Mouse (Mus musculus) CD4-positive helper T cell, adult 2 months (primary cell): ENCODE measurements around the gene Nek11.

ENCODE experiments used
- DNase-seq: peaks from one replicate; pipeline ENCODE4 v3.0.0-alpha.2; 2012; ENCODE audit warnings: low read depth, missing footprints, low spot score

Nek11 gene

DNA sequence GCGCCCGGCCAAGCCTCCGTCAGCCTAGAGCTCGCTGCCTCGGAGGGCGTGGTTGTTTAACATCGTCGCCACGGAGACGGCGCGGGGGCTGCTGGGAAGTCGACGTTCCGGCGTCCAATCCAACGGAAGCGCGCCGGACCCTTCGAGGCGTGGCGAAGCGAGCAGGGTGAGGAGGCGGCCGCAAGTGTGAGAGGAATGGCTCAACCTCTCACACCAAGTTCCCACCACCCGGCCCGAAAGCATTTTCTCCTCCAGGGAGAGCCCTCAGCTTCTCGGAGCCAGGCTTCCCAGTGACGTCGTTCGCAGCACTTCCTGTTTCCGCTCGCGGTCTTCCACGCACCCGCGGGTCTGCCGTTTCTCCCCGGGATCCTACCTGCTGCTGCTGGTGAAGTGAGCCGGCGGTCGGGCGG, at the start of gene Nek11, which contains the start of gene Aste1:
Nek11 (minus strand) TSS at position 307 of the 410 bp plus-strand sequence.
Aste1 (plus strand) TSS at position 175 of the 410 bp plus-strand sequence.
- peak; percentile 94 for DNase-seq

DNA sequence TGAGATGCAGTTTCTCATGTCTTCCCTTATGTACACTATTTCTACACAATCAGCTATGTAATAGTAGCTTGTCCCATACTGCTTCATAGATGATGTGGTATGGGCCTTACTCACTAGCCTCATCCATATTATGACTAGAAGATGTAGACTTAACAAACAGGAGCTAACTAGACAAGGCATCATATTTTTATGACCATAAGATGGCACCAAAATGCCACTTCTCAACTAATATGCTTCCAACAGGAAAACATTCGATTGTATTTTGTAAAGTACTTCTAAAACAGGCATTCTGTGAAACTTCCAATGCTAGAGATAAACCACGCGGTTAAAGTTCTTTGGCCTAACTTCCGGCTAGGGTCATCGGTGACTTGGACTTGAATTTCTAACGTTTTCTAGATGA, 13.2 kb upstream of the Nek11 start:
- DNase-seq, result no peak

DNA sequence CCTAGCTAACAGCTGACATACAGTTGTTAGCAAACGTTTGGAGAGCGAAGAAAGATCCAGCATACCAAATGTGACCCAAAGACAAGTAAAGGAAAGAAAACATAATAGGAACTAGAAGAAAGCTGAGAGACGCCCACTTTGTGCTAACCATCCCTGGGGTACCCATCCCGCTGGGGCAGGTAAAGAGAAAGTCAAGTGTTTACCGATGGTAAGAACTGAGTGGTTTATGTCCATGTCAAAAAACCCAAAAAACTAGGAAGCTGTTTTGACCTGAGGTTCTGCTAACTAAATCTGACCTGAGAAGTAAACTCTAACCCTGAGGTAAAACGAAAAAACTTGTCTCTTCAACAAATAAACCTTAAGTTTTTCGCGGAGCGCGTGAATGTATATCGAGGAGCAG, 604 bp downstream of the Nek11 start:
- DNase-seq, result no peak

DNA sequence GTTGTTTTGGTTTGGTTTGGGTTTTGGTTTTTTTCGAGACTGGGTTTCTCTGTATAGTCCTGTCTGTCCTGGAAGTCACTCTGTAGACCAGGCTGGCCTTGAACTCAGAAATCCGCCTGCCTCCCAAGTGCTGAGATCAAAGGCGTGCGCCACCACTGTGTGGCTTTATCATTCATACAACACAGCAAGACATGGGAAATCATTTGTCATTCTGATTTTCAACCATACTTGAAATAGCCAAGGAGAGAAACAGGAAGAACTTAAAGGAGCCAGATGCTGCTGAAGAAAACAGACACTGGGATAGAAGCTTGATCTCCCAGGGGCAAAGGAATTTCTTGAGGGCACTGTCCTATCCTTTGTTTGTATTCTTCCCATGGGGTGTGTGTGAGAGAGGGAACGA, 4.7 kb downstream of the Nek11 start:
- no peak for DNase-seq

DNA sequence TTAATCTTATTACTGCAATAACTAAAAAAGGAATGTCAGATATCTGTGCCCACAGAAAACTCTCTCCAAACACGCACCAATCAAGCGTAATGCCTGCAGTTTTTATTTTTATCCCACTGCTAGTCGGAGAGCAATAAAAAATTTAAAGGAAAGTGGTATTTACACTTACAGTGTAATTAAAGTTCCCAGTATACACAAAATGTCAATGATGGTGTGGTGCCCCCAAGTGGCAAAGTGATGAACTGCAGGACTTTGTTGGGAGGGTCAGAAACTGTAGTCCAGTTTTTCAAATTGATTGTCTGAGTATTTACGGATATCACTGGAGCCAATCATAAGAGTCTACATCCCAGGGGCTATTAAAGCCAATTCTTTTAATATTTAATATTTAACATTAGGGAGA, 6.0 kb downstream of the Nek11 start:
- peak; percentile 44 for DNase-seq

DNA sequence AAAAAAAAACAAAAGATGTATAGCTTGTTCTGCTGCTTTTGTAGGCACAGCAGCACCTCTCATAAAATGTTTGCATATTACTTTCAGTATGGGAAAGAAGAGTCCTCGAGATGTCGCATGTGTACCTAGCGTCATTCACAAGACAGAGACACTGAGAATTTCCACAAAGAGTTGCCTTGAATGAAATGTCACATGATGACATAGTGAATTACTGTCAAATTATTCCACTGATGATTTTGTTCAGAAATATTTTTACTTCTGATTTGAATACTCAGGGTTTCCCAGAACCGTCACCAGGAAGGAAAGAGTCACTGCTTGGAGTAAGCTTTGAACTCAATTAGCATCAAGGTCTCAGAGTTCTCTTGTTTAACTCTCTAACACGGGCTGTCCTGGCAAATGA, 7.9 kb downstream of the Nek11 start:
- no peak for DNase-seq

DNA sequence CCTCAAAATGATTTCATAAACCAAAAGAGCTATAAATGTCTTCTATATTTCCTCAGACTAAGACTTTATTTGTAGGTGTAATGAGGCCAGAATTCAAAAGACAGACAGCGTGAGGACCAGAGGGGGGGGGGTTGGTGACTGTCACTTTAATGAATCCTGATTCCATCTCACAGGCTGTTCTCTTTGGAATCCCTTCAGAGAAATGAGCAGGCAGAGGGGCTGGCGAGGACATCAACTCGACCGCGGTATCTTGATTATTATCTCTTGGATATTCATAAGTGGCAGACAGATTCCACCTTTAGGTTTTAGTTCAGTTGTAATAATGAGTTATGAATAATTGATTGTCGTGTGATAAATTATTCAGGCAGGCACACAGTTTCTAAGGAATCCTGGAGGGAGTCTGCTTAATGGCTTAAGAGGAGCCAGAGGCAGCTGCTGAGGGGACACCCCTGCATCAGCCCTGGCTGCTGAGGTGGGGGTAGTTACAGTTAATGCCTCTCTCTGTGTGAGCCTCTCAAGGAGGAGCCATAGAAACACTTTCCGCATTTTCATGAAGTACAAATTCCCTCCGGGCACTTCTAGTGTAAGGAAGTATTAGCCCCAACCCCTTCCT, 15.7 kb downstream of the Nek11 start:
- DNase-seq, result no peak

DNA sequence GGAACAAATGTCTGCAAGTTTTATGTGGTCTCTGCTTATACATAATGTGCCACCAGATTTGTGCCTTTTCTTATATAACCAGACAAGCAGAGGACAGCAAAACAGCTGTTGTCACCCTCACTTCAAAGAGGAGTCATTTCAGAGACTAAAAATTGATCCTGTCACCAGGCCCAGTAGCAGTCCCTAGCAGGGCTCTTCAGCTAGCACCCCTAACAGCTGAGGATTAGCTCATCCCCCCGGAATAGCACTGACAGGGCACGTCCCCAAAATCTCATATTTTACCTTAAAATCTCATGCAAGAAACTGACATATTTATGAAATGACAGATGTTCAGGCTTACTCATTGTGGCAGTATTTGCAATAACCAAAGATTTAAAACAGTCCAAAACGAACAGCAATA, 17.7 kb downstream of the Nek11 start:
- no peak for DNase-seq

DNA sequence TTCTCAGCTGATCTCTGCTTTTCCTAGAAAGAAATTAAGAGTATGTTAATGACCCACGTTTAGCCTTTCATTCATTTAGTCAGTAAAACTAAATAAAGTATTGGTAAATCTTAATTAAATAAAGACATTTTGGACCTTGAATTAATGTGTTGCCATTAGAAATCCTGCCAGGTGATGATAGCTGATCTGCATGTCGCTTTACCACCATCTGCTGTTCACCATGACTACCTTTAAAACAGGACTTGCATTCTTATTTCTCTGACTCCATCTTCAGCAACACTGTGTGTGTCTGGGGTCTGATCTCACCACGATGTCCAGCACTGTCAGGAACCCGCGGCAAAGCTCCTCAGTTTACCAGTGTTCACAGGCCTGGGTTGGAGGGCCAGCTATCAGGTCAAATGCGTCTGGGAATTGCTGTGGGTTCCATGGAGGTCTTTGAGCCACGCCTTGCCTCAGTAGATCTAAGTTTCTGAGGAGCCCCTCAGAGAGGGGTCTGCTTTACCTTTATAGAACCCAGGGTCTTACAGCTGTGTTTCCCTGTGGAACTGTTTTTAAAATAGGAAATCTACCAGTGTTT, 18.3 kb downstream of the Nek11 start:
- DNase-seq, result no peak

DNA sequence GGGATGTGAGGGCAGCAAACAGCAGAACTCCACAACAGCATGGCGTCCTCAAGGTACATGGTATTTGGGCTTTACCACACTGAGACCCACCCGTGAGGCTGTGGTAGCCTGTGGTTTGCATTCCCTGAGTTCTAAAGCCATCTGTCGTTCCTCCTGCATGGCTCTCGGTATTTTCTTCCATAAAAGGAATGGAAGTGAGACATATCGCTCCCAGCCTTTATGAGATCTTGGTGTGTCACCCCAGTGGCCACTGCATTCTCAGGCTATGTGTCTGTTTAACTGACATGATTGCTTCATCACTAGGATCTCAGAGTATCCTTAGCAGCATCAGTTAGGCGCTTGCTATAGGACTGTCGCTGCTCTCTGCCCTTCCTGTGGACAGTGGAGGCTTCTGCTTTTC, 18.9 kb downstream of the Nek11 start:
- DNase-seq, result no peak

DNA sequence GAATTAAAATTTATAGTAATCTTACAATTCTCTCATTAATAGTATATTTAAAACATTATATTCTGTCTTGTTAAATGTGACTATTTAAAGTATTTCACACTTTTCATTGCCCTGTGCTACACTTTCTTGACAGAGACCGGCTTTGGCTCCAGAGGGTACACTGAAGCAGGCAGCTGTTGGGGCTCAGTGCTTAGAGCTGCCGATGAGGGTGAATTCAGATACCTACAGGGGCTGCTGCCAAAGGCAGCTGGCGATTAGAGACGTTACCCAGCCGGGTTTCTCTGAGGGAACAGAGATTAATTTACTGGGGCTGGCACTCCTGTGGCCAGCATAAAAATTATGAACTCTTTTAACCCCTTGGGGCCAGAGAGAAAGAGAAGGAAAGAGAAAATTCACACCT, 21.0 kb downstream of the Nek11 start:
- DNase-seq, result no peak

DNA sequence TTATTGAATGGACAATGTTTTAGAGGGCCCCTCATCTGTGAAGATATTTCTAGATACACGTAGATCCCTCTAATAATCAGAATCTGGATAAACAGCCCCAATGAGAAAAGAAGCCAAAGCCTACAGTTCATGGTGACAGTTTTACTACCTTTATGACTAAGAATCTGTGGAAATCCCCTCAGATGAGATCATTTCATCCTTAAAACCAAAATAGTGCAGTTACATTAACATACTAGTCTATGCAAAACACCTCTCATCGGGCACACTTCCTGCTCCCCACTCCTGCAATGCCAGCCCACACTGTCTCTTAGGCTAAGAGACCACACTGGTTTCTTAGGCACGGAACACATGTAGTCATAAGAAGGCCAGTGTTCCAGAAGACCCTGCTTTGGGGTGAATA, 26.7 kb downstream of the Nek11 start:
- DNase-seq, result peak; percentile 35

DNA sequence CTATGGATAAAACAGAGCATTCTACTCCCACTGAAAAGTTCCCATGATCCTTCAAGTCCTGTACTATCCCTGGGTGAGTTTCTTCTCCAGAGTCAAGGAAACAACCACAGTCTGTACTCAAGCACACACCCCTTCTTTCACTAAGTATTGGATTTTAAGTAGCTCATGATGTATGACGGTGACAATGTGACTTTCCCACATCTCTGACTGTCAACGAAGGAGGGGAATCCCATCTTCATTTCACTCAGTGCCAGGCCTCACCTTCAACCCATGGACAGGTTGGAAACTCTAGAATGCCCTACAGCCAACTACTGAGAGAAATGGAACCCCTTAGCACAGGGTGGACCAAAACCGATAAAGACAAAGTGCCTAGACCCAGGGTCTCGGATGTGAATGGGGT, 29.1 kb downstream of the Nek11 start:
- no peak for DNase-seq

DNA sequence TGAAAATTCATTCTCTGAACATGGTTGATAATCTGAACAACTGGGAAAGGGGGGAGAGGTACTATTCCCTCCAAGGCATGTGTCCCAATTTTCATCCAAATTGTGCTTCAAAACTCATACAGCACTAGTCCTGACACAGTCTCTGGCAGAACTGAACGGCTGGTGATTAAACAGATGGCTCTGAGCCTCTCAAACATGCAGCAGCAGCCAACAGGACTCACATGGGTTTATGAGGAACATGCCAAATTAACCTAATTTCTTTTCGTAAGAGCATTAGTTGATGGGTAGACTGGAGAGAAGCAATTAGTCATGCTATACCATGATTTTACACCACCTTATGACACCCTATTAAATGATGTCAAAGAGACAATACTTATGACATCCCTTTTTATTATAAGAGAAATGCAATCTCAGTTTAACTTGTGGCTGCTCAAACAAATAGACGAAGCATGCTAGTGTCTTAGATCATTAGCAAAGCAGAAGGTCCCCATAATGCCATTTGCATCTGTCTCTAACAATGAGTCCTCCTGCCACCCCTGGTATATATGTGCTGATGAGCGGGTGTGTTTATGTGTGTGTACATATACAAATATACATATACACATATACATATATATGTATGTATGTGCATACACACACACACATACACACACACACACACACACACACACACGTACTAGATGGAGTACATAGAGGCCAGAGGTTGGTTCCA, 31.6 kb downstream of the Nek11 start:
- DNase-seq, result no peak

DNA sequence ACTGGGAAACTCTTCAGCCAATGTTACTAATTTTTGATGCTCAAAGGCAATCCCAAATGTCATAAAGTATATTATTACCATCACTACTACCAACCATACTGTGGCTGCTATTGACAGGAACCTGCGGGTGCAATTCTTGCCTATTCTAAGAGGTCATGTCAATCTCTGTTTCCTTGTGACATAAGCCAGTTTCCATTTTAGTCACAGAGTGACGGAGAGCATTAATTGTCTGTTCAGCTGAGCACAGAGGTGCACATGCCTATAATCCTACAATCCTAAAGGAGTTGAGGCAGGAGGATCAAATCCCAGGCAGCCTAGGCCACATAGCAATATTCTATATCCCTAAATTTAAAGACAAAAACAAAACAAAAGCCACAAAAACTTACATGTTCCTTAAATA, 33.1 kb downstream of the Nek11 start:
- DNase-seq, result no peak

DNA sequence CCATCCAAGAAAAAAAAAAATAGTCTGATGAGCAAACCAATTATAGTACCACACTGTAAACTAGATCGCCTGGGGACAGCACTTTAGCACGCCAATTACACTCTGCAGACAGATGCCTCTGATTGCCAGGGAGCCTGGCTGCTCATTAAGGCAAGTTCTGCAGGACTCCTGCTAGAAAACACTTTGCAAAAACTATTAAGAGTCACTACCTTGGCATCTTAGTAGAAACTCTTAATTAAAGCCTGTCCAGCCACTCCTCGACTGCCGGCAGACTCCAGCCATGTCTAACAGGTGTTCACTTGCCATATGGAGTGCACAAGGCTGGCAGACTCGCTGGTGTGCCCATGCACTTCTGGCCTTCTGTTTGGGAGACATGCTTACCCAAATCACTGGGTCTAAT, 46.3 kb downstream of the Nek11 start:
- DNase-seq, result no peak

DNA sequence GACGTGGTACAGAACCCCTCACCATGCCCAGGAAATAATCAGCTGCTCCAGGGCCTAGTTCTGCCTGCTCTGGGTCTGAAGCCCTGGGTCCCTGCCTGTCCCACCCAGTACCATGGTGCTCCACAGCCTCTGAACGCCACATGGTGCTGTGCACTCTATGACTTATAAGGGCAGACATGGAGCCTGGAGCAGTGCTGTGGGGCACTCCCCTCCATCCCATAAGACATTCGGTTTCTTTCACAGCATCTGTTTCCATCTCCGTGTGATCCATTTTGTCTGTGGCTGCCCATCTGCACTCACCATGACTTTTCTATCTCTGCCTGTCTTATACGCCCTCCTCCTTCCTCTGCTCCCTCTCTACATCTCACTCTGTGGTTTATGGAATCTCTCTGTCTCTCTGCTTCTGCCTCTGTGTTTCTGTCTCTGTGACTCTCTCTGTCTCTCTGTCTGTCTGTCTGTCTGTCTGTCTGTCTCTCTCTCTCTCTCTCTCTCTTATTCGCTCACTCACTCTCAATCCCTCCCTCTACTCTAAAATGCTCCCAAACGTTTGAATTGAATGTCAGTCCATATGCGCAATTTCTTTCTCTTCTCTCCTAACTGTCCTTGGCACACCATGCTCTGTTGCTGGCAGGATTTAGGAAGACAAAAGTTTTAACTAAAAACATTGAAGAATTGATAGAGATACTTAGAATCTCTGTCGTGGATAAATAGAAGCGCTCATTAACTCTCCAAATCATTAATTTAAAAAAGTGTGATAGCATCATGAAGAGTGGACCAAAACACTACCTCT, 46.9 kb downstream of the Nek11 start:
- DNase-seq, result no peak

DNA sequence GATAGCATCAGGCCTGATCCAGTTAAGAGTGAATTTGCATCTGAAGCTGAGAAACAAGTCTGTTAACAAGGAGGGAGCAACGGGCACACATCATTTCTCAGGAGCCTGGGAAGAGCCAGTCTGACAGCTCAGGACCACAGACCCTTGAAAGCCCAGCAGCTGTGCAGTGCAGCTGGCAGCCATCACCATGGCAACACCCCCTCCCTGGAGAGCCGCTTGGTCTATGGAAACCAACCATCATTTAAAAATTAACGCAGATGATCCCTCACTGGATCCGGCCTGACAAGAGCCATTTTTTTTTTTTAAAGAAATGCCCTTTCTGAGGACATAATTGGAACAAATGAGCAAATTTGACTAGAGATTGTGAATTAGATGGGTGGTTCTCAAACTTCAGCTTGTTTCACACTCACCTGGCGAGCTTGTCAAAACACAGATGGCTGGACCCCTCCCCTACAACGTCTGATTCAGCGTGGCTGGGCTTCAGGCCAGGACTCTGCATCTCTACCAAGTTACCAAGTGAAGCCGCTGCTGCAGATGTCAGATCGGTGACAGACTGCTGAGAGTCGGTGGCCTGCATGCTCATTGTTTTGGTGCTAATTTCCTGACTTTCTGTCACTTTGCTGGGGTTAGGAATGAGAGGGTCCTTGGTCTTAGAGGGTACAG, 52.2 kb downstream of the Nek11 start:
- no peak for DNase-seq

DNA sequence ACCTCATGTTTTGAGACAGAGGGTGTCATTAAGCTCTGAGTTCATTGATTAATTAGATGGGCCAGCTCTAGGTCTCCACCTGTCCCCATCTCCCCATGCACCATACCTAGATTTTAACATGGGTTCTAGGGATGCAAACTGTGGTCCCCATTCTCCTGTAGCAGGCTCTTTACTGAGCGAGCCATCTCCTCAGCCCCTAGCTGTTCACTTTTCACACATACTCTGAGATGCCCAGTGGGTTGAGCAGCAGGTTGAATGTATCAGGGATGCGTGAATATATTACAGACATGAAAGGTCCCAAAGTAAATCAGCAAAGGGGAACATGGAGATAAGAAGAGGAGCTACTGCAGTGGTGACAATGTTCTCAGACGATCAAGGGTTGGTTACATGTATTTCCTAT, 52.8 kb downstream of the Nek11 start:
- DNase-seq, result no peak

DNA sequence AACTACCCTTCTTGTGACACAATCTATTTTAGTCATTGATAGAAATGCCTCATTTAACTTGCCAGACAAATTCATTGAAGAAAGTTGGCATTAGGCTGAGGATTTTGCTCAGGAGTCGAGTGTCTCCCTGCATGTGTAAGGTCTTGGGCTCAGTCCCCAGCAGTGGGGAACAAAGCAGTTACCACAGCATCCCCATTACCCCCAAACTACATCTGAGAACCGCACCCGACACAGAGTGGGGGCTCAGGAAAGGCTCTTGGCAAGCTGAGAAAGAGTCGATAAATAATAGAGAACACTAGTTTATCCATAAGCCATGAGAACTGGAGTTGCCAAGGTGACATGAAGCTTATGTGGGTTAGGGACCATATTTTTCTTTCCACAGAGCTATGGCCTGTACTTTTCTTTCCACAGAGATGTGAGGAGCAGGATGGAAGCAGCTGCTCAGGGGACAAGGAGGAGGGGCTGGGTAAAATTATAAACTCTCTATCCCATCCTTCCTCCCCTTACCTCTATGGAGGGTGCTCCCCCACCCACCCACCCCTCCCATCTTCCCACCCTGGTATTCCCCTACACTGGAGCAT, 62.8 kb downstream of the Nek11 start:
- no peak for DNase-seq

DNA sequence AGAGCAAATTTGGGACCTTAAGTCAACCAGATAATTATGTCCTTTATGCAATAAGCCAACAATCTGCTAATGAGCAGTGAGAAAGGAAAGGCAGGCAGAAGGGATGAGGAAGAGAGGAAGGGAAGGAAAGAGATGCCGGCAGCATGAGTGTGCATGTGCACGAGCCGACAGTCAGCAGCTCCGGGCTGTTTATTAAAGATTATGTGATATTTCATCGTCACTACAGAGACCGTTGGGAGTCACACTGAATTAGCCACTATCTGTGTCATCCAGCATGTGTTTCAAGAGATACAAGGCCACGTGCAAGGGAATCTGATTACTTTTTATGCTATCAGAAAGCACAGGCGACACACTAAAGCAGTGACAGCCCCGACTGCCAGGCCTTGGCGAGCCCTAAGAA, 73.5 kb downstream of the Nek11 start:
- DNase-seq, result no peak

DNA sequence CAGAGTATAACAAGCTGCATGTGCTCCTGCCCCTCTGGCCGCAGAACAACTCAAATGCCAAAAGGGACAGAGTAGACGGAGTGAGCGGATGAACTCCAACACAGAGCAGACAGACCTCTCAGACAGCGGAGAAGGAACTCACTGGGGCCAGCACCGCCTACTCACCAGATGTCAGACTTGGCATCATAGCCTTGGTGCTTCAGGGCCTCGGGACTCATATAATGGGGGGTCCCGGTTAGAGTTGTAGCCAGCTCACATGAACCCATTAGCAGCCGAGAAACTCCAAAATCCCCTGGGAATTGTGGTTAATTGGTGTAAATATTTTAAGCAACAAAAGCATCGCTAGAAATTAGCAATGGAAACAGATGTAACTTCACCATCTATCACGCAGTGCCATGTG, 82.1 kb downstream of the Nek11 start:
- no peak for DNase-seq
